Mouse (Mus musculus): ENCODE measurements around the gene Fkbp2. TPM values are rescaled to one million over a fixed set of nuclear protein-coding genes. Genes with fewer than 3 reads are reported as not detected.

Gene Fkbp2
- total and polyA plus RNA-seq, 2 experiments = 60.0 to 92.8 TPM

DNA sequence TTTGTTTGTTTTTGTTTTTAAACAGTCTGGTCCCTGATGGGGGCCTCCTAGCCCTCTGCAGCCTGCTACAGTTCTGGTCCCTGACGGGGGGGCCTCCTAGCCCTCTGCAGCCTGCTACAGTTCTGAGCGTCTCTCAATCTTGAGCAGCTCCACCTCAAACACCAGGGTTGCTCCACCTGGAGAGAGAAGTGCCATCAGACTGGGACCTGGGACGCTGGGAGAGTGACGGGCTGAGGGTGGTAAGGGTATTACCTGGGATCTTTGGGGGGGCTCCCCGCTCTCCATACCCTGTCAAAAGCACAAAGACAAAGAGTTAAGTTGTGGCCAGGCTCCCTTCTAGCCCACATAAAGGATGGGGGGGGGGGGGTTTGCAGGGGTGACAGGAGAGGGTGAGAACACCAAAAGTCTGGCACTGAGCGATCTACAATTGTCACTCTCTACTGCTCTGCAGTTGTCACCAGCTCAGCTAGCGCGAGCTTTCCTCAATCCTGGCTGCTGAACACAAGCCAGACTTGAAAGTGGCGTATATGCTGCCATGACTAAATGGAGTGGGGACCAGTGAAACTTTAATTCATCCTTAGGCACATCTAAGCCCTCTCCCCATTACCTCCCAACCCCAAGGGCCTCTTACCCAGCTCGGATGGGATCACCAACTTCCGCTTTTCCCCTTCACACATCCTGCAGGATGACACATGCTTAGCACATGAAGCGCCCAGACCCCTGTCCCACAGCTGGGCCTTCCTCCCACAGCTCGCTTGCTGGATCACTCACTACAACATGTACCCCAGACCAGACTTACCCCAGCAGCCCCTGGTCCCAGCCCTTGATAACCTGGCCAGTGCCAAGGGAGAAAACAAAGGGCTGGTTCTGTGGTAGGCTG is 2.3 kb downstream of the Fkbp2 start:
- Histone ChIP-seq H3K9ac (ENCODE audit: low read depth, low read length) (no peak overlapping the region), H3K4me1 (ENCODE audit: control insufficient read depth, insufficient read depth, low read length) (peaks cover 22% of the 10 kb centered on the region), H3K27me3 (ENCODE audit: control insufficient read depth, insufficient read depth, low read length) (no peaks in the 10 kb centered on the region), H3K79me2 (ENCODE audit: control insufficient read depth, insufficient read depth, low read length) (peaks cover 8% of the 10 kb centered on the region; the same call in 1 of the 2 replicates), H3K27ac (replicated peaks; ENCODE audit: insufficient read depth, low read depth, low read length) (peak overlapping the region; percentile 5), H3K4me3 (ENCODE audit: insufficient read depth, low read depth, low read length) (no peak overlapping the region), H3K36me3 (ENCODE audit: control insufficient read depth, insufficient read depth, low read length) (peaks cover 3% of the 10 kb centered on the region; the same call in 1 of the 2 replicates)
- no peak for DNase-seq (ENCODE audit: extremely low read depth, low read depth, low spot score)
- TF ChIP-seq POLR2A (IDR thresholded peaks at IDR 0.05; ENCODE audit: extremely low read depth, insufficient read depth, low read length) (no peak), CTCF (IDR thresholded peaks at IDR 0.05; ENCODE audit: low read depth, low read length) (no peak)
- WGBS = 89% methylated on average over 13 of the region's 13 CpGs

DNA sequence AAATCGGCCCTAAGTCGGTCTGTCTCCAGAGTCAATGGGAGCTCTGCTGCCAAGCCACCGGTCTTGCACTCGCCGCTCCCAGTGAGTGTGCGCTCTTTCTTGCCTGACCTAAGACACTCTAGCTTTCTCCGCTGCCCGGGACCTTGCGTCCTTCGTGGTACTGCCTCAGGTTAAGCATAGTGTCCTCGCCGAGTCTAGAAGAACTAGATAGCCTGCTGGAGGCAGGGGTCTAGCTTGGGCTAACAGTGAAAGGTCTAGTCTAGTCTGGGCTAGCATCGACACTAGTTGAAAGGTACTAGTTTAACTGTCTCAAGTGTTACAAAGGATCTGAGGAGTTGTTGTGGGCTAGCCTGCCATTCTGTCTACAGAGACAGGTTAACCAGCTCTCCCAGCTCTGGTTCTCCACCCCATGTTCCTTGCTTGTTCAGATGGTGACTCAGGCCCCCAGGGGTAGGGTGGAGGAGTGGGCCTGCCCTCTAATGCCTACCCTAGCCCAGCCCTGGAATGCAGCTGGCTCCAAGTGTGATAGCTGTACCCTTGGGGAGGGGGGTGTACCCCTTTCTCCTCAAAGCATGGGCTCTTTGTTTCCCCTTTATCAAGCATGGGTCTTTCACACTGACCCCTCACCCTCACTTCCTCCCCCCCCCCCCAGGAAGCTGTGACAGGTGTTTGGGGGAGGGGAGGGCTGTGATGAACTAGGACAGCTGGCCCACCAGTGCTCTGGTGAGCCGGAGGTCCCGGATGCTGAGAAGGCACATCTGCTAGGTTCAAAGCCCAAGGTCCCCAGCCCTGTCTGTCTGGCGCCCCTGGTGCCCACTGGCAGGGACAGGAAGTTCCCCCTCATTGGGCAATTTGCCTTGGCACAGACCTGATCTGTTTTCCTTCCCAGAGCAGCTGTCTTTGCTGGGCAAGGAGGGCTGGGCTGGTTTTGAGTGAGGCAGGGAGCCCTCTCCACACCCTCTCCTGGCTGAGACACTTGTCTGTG is 4.5 kb downstream of the Fkbp2 start, which contains the start of gene Plcb3:
Gene Plcb3, minus strand, starts transcription at position 934 of the 985 bp plus-strand sequence.
- DNase-seq (ENCODE audit: extremely low read depth, low read depth, low spot score) = peak; percentile 57
- H3K27ac ChIP-seq (replicated peaks; ENCODE audit: insufficient read depth, low read depth, low read length) = peak within 1 kb of the TSS; percentile 68
- H3K36me3 ChIP-seq (ENCODE audit: control insufficient read depth, insufficient read depth, low read length) = peaks cover 3% of the 10 kb centered on the region; the same call in 1 of the 2 replicates
- H3K4me3 ChIP-seq (ENCODE audit: insufficient read depth, low read depth, low read length) = peak within 1 kb of the TSS; percentile 66
- H3K79me2 ChIP-seq (ENCODE audit: control insufficient read depth, insufficient read depth, low read length) = peaks cover 8% of the 10 kb centered on the region; the same call in 1 of the 2 replicates
- peak within 1 kb of the TSS; percentile 72 for H3K9ac ChIP-seq (ENCODE audit: low read depth, low read length)
- H3K4me1 ChIP-seq (ENCODE audit: control insufficient read depth, insufficient read depth, low read length) = peaks cover 19% of the 10 kb centered on the region
- TF ChIP-seq POLR2A (IDR thresholded peaks at IDR 0.05; ENCODE audit: extremely low read depth, insufficient read depth, low read length) (no peak), CTCF (IDR thresholded peaks at IDR 0.05; ENCODE audit: low read depth, low read length) (peak; percentile 36)
- 1% methylated on average over 16 of the region's 16 CpGs for WGBS
- no peaks in the 10 kb centered on the region for H3K27me3 ChIP-seq (ENCODE audit: control insufficient read depth, insufficient read depth, low read length)

DNA sequence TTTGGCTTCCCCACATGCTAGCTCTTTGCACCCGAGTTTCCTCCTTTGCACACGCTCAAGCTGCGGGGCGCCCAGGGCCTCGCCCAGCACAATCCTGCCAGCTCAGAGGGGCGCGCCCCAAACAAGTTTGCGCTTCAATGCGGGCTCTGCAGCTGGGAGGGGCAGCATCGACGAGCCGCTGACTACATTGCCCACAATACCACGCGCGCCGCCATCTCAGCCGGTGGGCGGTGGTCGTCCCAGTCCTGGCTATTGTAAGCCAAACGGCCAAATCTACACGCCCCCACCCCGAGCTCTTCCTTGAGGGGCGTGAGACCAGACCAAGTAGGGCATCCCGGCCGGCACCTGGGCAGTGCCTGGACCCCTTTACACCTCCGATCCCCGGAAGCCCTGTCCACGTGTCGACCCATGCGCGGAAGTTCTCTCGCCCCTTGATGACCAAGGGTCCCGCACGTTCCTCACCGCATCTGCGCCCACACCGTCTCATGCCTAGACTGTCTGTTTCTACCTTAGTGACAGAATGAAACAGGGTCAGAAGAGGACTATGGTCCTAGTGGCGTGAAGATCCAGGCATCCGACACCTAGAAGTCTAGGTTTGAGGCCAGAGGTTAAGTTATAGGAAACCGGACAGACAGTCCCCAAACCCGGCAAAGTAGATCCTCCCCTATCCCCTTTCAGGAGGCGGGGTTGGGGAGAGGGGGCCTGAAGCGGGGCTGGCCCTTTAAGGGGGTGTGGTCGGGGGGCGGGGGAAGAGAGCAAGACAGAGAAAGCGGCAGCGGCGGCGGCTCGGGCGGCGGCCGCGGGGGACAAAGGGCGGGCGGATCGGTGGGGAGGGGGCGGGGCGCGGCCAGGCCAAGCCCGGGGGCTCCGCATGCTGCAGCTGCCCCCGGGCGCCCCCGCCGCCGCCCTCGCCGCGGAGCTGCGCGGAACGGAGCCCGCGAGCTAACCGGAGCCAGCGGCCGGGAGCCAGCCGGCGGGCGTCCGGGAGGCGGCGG is 5.8 kb downstream of the Fkbp2 start, which contains the start of gene Ppp1r14b:
Gene Ppp1r14b, plus strand, starts transcription at position 758 of the 995 bp plus-strand sequence.
- H3K27ac ChIP-seq (replicated peaks; ENCODE audit: insufficient read depth, low read depth, low read length) = peak within 1 kb of the TSS; percentile 68
- WGBS = 2% methylated on average over 75 of the region's 84 CpGs
- peaks cover 3% of the 10 kb centered on the region; the same call in 1 of the 2 replicates for H3K36me3 ChIP-seq (ENCODE audit: control insufficient read depth, insufficient read depth, low read length)
- no peak for TF ChIP-seq POLR2A (IDR thresholded peaks at IDR 0.05; ENCODE audit: extremely low read depth, insufficient read depth, low read length)
- no peak for TF ChIP-seq CTCF (IDR thresholded peaks at IDR 0.05; ENCODE audit: low read depth, low read length)
- H3K27me3 ChIP-seq (ENCODE audit: control insufficient read depth, insufficient read depth, low read length) = no peaks in the 10 kb centered on the region
- H3K4me3 ChIP-seq (ENCODE audit: insufficient read depth, low read depth, low read length) = peak within 1 kb of the TSS; percentile 76
- H3K79me2 ChIP-seq (ENCODE audit: control insufficient read depth, insufficient read depth, low read length) = peaks cover 8% of the 10 kb centered on the region; the same call in 1 of the 2 replicates
- peak within 1 kb of the TSS; percentile 73 for H3K9ac ChIP-seq (ENCODE audit: low read depth, low read length)
- DNase-seq (ENCODE audit: extremely low read depth, low read depth, low spot score) = peak; percentile 58
- H3K4me1 ChIP-seq (ENCODE audit: control insufficient read depth, insufficient read depth, low read length) = peaks cover 23% of the 10 kb centered on the region

DNA sequence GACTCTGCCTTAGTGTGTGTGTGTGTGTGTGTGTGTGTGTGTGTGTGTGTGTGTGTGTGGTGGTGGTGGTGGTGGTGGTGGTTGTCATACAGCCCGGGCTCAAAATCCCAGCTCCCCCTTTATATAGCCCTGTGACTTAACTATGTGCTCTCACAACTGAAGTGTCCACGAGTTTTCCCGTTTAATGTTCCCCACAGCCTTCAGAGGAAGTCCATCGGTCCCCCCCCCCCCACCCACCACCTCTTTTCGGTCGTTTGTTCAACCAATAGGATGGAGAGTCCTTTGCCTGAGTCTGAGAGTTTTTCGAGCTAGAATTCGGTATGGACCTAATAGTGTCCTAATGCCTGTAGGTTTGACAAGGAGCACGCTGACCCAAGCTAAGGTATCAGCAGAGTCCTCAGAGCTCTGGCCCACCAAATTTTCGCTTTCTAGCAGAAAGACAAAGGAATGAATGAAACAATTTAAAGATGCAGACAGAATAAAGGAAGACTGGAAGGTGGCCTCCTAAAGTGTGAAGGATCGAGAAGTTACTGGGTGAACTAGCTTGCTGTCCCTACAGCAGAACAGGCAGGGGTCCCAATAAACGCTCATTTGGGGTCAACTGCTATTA is 6.6 kb downstream of the Fkbp2 start:
- Histone ChIP-seq H3K9ac (ENCODE audit: low read depth, low read length) (no peak overlapping the region), H3K4me1 (ENCODE audit: control insufficient read depth, insufficient read depth, low read length) (peaks cover 20% of the 10 kb centered on the region), H3K4me3 (ENCODE audit: insufficient read depth, low read depth, low read length) (no peak overlapping the region), H3K79me2 (ENCODE audit: control insufficient read depth, insufficient read depth, low read length) (peaks cover 12% of the 10 kb centered on the region; the same call in 1 of the 2 replicates), H3K27ac (replicated peaks; ENCODE audit: insufficient read depth, low read depth, low read length) (no peak overlapping the region), H3K27me3 (ENCODE audit: control insufficient read depth, insufficient read depth, low read length) (no peaks in the 10 kb centered on the region), H3K36me3 (ENCODE audit: control insufficient read depth, insufficient read depth, low read length) (peaks cover 3% of the 10 kb centered on the region; the same call in 1 of the 2 replicates)
- DNase-seq (ENCODE audit: extremely low read depth, low read depth, low spot score) = no peak
- 47% methylated on average over 12 of the region's 12 CpGs for WGBS
- TF ChIP-seq CTCF (IDR thresholded peaks at IDR 0.05; ENCODE audit: low read depth, low read length) (no peak), POLR2A (IDR thresholded peaks at IDR 0.05; ENCODE audit: extremely low read depth, insufficient read depth, low read length) (no peak)
